In the genomic region with DNA sequence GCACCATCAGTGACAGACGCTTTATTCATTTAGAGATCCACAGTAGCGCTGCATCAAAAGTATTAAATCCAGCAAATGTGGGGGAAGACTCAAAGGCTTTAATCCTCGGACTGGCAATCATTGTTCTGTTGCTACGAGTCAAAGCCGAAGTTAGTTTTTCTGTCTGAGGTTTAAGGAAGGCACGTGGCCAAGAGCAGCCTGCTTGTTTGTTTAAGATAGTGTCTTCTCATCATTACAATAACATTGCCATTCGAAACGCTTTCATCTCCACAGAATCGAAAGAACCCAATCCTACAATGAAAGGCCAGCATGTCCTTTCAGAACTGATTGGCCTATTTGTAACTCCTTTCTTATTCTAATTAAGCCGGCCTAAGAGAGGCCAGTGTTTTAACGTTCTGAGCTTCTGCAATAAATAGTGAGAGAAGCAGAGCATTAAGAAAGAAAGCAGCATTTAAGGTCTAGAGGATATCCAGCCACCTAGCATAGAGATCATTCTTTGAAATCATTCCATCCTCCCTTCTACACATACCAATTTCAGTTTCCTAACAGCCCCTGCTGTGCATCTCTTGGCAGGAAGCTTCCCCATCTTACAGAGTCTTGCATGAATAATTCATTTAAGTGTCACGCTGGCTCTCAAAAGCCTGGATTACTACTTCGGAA, we compare ENCODE assay signal across 8 mouse cellular contexts.
DNase-seq lines count a peak whose midpoint lies in the region; ATAC-seq and TF ChIP-seq lines count a peak whose summit lies in the region.

No protein-coding gene starts in this region.

- WGBS in embryonic facial prominence, embryonic 14.5 days: 4% methylated on average over 13 of the region's 13 CpGs
- under 1% methylated on average over 13 of the region's 13 CpGs for WGBS in midbrain, embryonic 10.5 days

- peak overlapping the region; percentile 42 for H3K4me2 ChIP-seq in embryonic facial prominence, embryonic 14.5 days (ENCODE audit: low read depth, low read length)

- peak overlapping the region; percentile 67 for H3K27ac ChIP-seq in layer of hippocampus, adult 2 months
- H3K27ac ChIP-seq in embryonic facial prominence, embryonic 14.5 days (replicated peaks; ENCODE audit: low read depth, low read length): no peak overlapping the region
- H3K27ac ChIP-seq in midbrain, embryonic 10.5 days (replicated peaks): no peak overlapping the region; the same call in 1 of the 2 replicates

- H3K9ac ChIP-seq in embryonic facial prominence, embryonic 14.5 days (ENCODE audit: low read depth, low read length): no peak overlapping the region

- peaks cover 5% of the 10 kb centered on the region; the same call in 1 of the 2 replicates for H3K27me3 ChIP-seq in embryonic facial prominence, embryonic 14.5 days (replicated peaks; ENCODE audit: control insufficient read depth, insufficient read depth, low read length)
- H3K27me3 ChIP-seq in midbrain, embryonic 10.5 days (ENCODE audit: low read depth, poor library complexity, severe bottlenecking): peaks cover 95% of the 10 kb centered on the region

- peak in 1 of 2 experiments; percentile 12 for DNase-seq in layer of hippocampus, adult 2 months (ENCODE audit: low spot score in 2 of 2)
- no peak for DNase-seq in layer of hippocampus, adult 11-12 months (ENCODE audit: low spot score)
- peak; percentile 58 for DNase-seq in brain, embryonic 18.5 days (ENCODE audit: low read depth, low spot score)
- peak; percentile 38 for DNase-seq in embryonic facial prominence, embryonic 14.5 days (ENCODE audit: low spot score)
- peak; percentile 50 for DNase-seq in midbrain, embryonic 10.5 days (ENCODE audit: low spot score)
- DNase-seq in thymus, postnatal 36 days: no peak
- no peak for DNase-seq in adrenal gland, postnatal 10 days
- DNase-seq in ovary, adult 18-20 months (ENCODE audit: low spot score): no peak

- no peaks in the 10 kb centered on the region for H3K9me3 ChIP-seq in embryonic facial prominence, embryonic 14.5 days (ENCODE audit: control insufficient read depth, low read length)
- no peaks in the 10 kb centered on the region for H3K9me3 ChIP-seq in midbrain, embryonic 10.5 days (replicated peaks)

- no peak for ATAC-seq in embryonic facial prominence, embryonic 14.5 days (ENCODE audit: low read depth)

- H3K36me3 ChIP-seq in embryonic facial prominence, embryonic 14.5 days (ENCODE audit: control insufficient read depth, insufficient read depth, low read length): no peaks in the 10 kb centered on the region
- H3K36me3 ChIP-seq in midbrain, embryonic 10.5 days: no peaks in the 10 kb centered on the region

- peak overlapping the region; percentile 51 for H3K4me3 ChIP-seq in layer of hippocampus, adult 2 months
- peak overlapping the region; percentile 7; the same call in 1 of the 2 replicates for H3K4me3 ChIP-seq in embryonic facial prominence, embryonic 14.5 days (ENCODE audit: low read depth, low read length)
- H3K4me3 ChIP-seq in midbrain, embryonic 10.5 days: peak overlapping the region; percentile 43

- no peaks in the 10 kb centered on the region for H3K4me1 ChIP-seq in embryonic facial prominence, embryonic 14.5 days (ENCODE audit: control insufficient read depth, insufficient read depth, low read length)
- peaks cover 33% of the 10 kb centered on the region for H3K4me1 ChIP-seq in midbrain, embryonic 10.5 days

- TF ChIP-seq CTCF in layer of hippocampus, adult 2 months (conservative IDR thresholded peaks at IDR 0.05): no peak

Comparison
In these comparisons a context has a peak if more than half of its experiments do, and no peak if none do; other contexts are left out.
1. DNase-seq: peak in brain, embryonic 18.5 days (single experiment), embryonic facial prominence, embryonic 14.5 days (single experiment) and midbrain, embryonic 10.5 days (single experiment); none in layer of hippocampus, adult 11-12 months (single experiment), thymus, postnatal 36 days (0 of 2), adrenal gland, postnatal 10 days (single experiment) and ovary, adult 18-20 months (single experiment).
2. Peak in every context shown above with its lines, with median percentiles within 50 percentile points of each other: H3K4me3 ChIP-seq.